Mouse (Mus musculus): ENCODE results near the gene Magi1. TPM values are rescaled to one million over a fixed set of nuclear protein-coding genes. Genes with fewer than 3 reads are reported as not detected.

Magi1 gene
- total and polyA plus RNA-seq, 3 experiments = not detected

DNA sequence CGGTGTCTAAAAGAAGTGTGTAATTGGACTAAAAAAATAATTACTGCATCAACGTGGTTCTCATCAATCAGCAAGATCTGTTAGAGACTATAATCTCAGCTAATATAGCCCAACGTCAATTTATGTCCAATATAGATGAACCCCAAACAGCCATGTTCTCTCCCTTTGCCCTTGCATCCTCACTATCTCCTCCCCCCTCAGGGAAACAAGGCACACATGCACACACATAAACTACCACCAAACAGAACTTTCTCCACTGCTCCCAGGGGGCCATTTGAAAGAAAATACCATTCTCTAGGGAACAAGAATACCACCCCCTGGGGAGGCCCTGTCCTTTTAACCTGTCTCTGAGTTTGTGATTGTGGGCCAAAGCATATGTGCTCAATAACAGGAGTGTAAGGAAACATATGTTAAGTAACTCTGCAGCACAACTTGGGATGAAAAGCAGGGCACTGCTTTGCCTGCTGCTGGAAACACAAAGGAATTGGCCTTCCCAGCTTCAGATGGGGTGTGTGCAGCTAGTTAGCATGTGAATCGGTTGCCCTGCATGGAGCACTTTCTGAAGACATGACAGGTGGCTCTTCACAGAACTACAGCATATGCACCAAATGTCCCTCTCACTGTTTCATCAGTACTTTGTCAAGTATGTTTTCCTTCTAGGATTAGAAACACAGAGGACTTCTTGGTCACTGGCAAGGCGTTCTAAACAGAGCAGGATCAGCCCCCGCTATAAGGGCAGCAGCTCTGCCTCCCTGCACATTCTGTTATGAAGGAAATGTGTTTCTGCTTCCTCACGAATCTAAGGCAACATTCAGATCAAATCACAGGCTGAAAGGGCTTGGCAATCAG is 434.6 kb downstream of the Magi1 start:
- H3K4me1 ChIP-seq (ENCODE audit: control insufficient read depth in 1 of 2, insufficient read depth in 2 of 2) = no peaks in the 10 kb centered on the region
- dilution Hi-C loops (cut with MboI; ENCODE audit: extremely low pct_ligation_motif_present, extremely low pct_unique_long_range_greater_than_20kb, low sequenced_read_pairs) (no loop called here), in situ Hi-C loops (cut with MboI; ENCODE audit: low pct_ligation_motif_present, low pct_unique_long_range_greater_than_20kb, low sequenced_read_pairs) (no loop called here)
- no peak overlapping the region for H3K4me3 ChIP-seq (replicated peaks in 1 of 3; ENCODE audit: low read depth in 2 of 3, low read length in 2 of 3, poor library complexity in 1 of 3)
- H3K27ac ChIP-seq (ENCODE audit: insufficient read depth, low read depth) = no peak overlapping the region
- H3K4me2 ChIP-seq (ENCODE audit: insufficient read depth, low read depth, poor library complexity, severe bottlenecking) = no peak overlapping the region
- H3K9me3 ChIP-seq (replicated peaks; ENCODE audit: low read length) = peaks cover 70% of the 10 kb centered on the region
- no peaks in the 10 kb centered on the region for H3K79me2 ChIP-seq (replicated peaks; ENCODE audit: control insufficient read depth, extremely low read depth, insufficient read depth, poor library complexity, severe bottlenecking)
- no peak overlapping the region for H3K9ac ChIP-seq (ENCODE audit: insufficient read depth, low read depth)
- no peaks in the 10 kb centered on the region for H3K27me3 ChIP-seq (replicated peaks)
- DNase-seq (ENCODE audit: extremely low read depth) = no peak
- no peaks in the 10 kb centered on the region for H3K36me3 ChIP-seq (replicated peaks in 1 of 2; ENCODE audit: control insufficient read depth in 1 of 2, insufficient read depth in 1 of 2, low read length in 1 of 2)
- no peak for TF ChIP-seq TBP (conservative IDR thresholded peaks at IDR 0.05; ENCODE audit: low read depth, low read length)

DNA sequence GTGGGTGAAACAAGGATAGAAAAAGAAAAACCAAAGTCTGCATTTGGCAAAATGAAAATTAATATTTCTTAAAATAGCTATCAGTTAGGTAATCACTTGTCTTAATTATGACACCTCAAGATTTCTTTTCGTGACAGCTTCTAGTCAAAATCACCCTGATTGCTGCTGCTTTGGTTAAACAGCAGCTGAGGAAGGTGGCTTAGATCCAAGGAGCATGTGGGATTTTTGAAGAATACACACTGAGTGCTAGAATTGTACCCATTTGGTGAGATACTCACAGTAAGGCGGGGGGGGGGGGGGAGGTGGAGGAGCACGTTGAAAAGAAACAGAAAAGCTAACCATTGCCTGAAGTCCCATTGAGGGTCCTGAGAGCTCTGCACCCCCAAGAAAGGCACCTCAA is 438.2 kb downstream of the Magi1 start:
- Histone ChIP-seq H3K4me3 (replicated peaks in 1 of 3; ENCODE audit: low read depth in 2 of 3, low read length in 2 of 3, poor library complexity in 1 of 3) (no peak overlapping the region), H3K36me3 (replicated peaks in 1 of 2; ENCODE audit: control insufficient read depth in 1 of 2, insufficient read depth in 1 of 2, low read length in 1 of 2) (no peaks in the 10 kb centered on the region), H3K27ac (ENCODE audit: insufficient read depth, low read depth) (no peak overlapping the region), H3K79me2 (replicated peaks; ENCODE audit: control insufficient read depth, extremely low read depth, insufficient read depth, poor library complexity, severe bottlenecking) (no peaks in the 10 kb centered on the region), H3K9ac (ENCODE audit: insufficient read depth, low read depth) (no peak overlapping the region), H3K4me1 (ENCODE audit: control insufficient read depth in 1 of 2, insufficient read depth in 2 of 2) (no peaks in the 10 kb centered on the region), H3K27me3 (replicated peaks) (no peaks in the 10 kb centered on the region), H3K9me3 (replicated peaks; ENCODE audit: low read length) (peaks cover 75% of the 10 kb centered on the region), H3K4me2 (ENCODE audit: insufficient read depth, low read depth, poor library complexity, severe bottlenecking) (no peak overlapping the region)
- no peak for TF ChIP-seq CTCF (conservative IDR thresholded peaks at IDR 0.05 in 1 of 2, IDR thresholded peaks at IDR 0.05 in 1 of 2; ENCODE audit: low read depth in 2 of 2, low read length in 2 of 2)
- dilution Hi-C loops (cut with MboI; ENCODE audit: extremely low pct_ligation_motif_present, extremely low pct_unique_long_range_greater_than_20kb, low sequenced_read_pairs) (no loop called here), in situ Hi-C loops (cut with MboI; ENCODE audit: low pct_ligation_motif_present, low pct_unique_long_range_greater_than_20kb, low sequenced_read_pairs) (no loop called here)
- no peak for DNase-seq (ENCODE audit: extremely low read depth)

DNA sequence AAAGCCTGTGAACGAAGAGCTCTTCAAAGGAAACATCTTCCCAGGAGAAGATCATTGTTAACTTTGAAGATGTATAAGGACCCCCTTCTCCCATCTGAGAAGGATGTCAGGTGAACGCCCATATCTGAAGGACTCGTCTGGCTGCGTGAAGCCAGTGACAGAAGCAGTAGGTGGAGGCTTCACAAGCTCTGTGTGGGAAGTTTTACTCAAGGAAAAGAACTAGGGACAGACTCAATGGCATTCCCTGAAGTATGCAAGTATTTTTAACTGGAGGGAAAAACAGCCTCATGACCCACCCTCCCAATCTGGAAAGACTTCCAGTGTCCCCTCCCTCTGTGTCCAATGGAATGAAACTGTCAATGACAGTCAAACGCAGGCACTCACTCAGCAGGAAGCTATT is 438.6 kb downstream of the Magi1 start:
- TF ChIP-seq TBP (conservative IDR thresholded peaks at IDR 0.05; ENCODE audit: low read depth, low read length) (no peak), TCF12 (IDR thresholded peaks at IDR 0.05; ENCODE audit: low read depth, low read length) (no peak), NELFE (IDR thresholded peaks at IDR 0.05; ENCODE audit: low read depth, low read length) (no peak), MEF2A (IDR thresholded peaks at IDR 0.05; ENCODE audit: borderline replicate concordance, low read depth, low read length) (no peak), SMC3 (IDR thresholded peaks at IDR 0.05; ENCODE audit: low read depth, low read length) (no peak)
- in situ Hi-C loops (cut with MboI; ENCODE audit: low pct_ligation_motif_present, low pct_unique_long_range_greater_than_20kb, low sequenced_read_pairs) = no loop called here
- no peaks in the 10 kb centered on the region for H3K36me3 ChIP-seq (replicated peaks in 1 of 2; ENCODE audit: control insufficient read depth in 1 of 2, insufficient read depth in 1 of 2, low read length in 1 of 2)
- H3K79me2 ChIP-seq (replicated peaks; ENCODE audit: control insufficient read depth, extremely low read depth, insufficient read depth, poor library complexity, severe bottlenecking) = no peaks in the 10 kb centered on the region
- H3K27ac ChIP-seq (ENCODE audit: insufficient read depth, low read depth) = no peak overlapping the region
- no peak for DNase-seq (ENCODE audit: extremely low read depth)
- peaks cover 76% of the 10 kb centered on the region for H3K9me3 ChIP-seq (replicated peaks; ENCODE audit: low read length)
- no peaks in the 10 kb centered on the region for H3K4me1 ChIP-seq (ENCODE audit: control insufficient read depth in 1 of 2, insufficient read depth in 2 of 2)
- H3K27me3 ChIP-seq (replicated peaks) = no peaks in the 10 kb centered on the region
- dilution Hi-C loops (cut with MboI; ENCODE audit: extremely low pct_ligation_motif_present, extremely low pct_unique_long_range_greater_than_20kb, low sequenced_read_pairs) = no loop called here
- no peak overlapping the region for H3K4me2 ChIP-seq (ENCODE audit: insufficient read depth, low read depth, poor library complexity, severe bottlenecking)
- no peak overlapping the region for H3K9ac ChIP-seq (ENCODE audit: insufficient read depth, low read depth)
- no peak overlapping the region for H3K4me3 ChIP-seq (replicated peaks in 1 of 3; ENCODE audit: low read depth in 2 of 3, low read length in 2 of 3, poor library complexity in 1 of 3)

Measured in CH12.LX (cell line).